Comparison of ENCODE assay signal across 8 mouse cellular contexts in genomic region chr3:142439591-142440093, GRCm38 (mm10). TPM values are rescaled to one million over a fixed set of nuclear protein-coding genes. Genes with fewer than 3 reads are reported as not detected.
A peak's percentile ranks its signal among the peaks of the same experiment; 100 is the strongest.
DNase-seq lines count a peak whose midpoint lies in the region; ATAC-seq lines count a peak whose summit lies in the region.

No protein-coding gene starts in this region.

- peak; percentile 79 for ATAC-seq in heart, embryonic 11.5 days (replicated peaks; ENCODE audit: insufficient number of reproducible peaks, low FRiP score, low TSS enrichment)
- ATAC-seq in stomach, embryonic 14.5 days (ENCODE audit: insufficient number of reproducible peaks, insufficient read depth, low FRiP score, low read depth) = peak; percentile 34; the same call in 1 of the 2 replicates

- H3K4me3 ChIP-seq in heart, embryonic 11.5 days (ENCODE audit: low read depth, low read length) = no peak overlapping the region
- no peak overlapping the region for H3K4me3 ChIP-seq in stomach, embryonic 14.5 days (ENCODE audit: low read depth, low read length)

- no peaks in the 10 kb centered on the region for H3K36me3 ChIP-seq in heart, embryonic 11.5 days (ENCODE audit: control insufficient read depth, insufficient read depth, low read length)
- no peaks in the 10 kb centered on the region for H3K36me3 ChIP-seq in stomach, embryonic 14.5 days (ENCODE audit: control insufficient read depth, insufficient read depth, low read length)

- H3K9me3 ChIP-seq in heart, embryonic 11.5 days (replicated peaks; ENCODE audit: control insufficient read depth, low read length) = no peaks in the 10 kb centered on the region
- H3K9me3 ChIP-seq in stomach, embryonic 14.5 days (ENCODE audit: control insufficient read depth, low read depth, low read length) = no peaks in the 10 kb centered on the region

- H3K27me3 ChIP-seq in heart, embryonic 11.5 days (ENCODE audit: control insufficient read depth, insufficient read depth, low read length) = no peaks in the 10 kb centered on the region
- no peaks in the 10 kb centered on the region for H3K27me3 ChIP-seq in stomach, embryonic 14.5 days (ENCODE audit: control insufficient read depth, insufficient read depth, low read length)

- peak; percentile 49 for DNase-seq in urinary bladder, postnatal 14 days (ENCODE audit: low spot score)
- no peak for DNase-seq in urinary bladder, adult 18-20 months (ENCODE audit: low spot score in 2 of 2)
- peak; percentile 57 to 70 for DNase-seq in kidney, postnatal 25 days
- no peak for DNase-seq in layer of hippocampus, adult 11-12 months (ENCODE audit: low spot score)
- DNase-seq in cerebellum, postnatal 10 days = no peak
- no peak for DNase-seq in layer of hippocampus, postnatal 10 days (ENCODE audit: low spot score in 2 of 2)

- peak overlapping the region; percentile 29; the same call in 1 of the 2 replicates for H3K9ac ChIP-seq in heart, embryonic 11.5 days (ENCODE audit: low read depth, low read length)
- H3K9ac ChIP-seq in stomach, embryonic 14.5 days (replicated peaks; ENCODE audit: low read depth, low read length) = no peak overlapping the region

- WGBS in heart, embryonic 11.5 days (ENCODE audit: insufficient replicate concordance) = 18% methylated on average over 7 of the region's 7 CpGs
- 40% methylated on average over 7 of the region's 7 CpGs for WGBS in stomach, embryonic 14.5 days

- H3K4me1 ChIP-seq in heart, embryonic 11.5 days (ENCODE audit: control insufficient read depth, insufficient read depth, low read length) = peaks cover 21% of the 10 kb centered on the region
- H3K4me1 ChIP-seq in stomach, embryonic 14.5 days (ENCODE audit: control insufficient read depth, insufficient read depth, low read length) = 0 out of 2 replicates have a peak, but pooled peaks cover 3% of the 10 kb centered on the region

- H3K27ac ChIP-seq in heart, embryonic 11.5 days (ENCODE audit: low read depth, low read length) = peak overlapping the region; percentile 96
- no peak overlapping the region for H3K27ac ChIP-seq in stomach, embryonic 14.5 days (ENCODE audit: low read length)

- H3K4me2 ChIP-seq in heart, embryonic 11.5 days = peak overlapping the region; percentile 45
- no peak overlapping the region for H3K4me2 ChIP-seq in stomach, embryonic 14.5 days (replicated peaks; ENCODE audit: low read depth, low read length)

RNA-seq across cellular contexts. Expression of gene Pdlim5, which starts 44.1 kb away (rescaled TPM):
- 240 and 257 TPM in 2 replicates for polyA plus RNA-seq in heart, embryonic 11.5 days (2014; fragmentation: Nextera tagmentation; extraction: Ambion mirVana)
- polyA plus RNA-seq in stomach, embryonic 14.5 days (2014; fragmentation: Nextera tagmentation; extraction: Ambion mirVana) = 49.6 and 51.1 TPM in 2 replicates
- 10 to 100 TPM; 26.3 to 27.6 TPM for total RNA-seq in layer of hippocampus, postnatal 10 days (2021)

RNA-seq across cellular contexts. Expression of gene Gbp5, which starts 54.1 kb away (rescaled TPM):
- polyA plus RNA-seq in heart, embryonic 11.5 days (2014; fragmentation: Nextera tagmentation; extraction: Ambion mirVana) = not detected in 2 replicates
- 0.07 TPM in 1 of 2 replicates, not detected in the other for polyA plus RNA-seq in stomach, embryonic 14.5 days (2014; fragmentation: Nextera tagmentation; extraction: Ambion mirVana)
- total RNA-seq in layer of hippocampus, postnatal 10 days (2021) = 1 to 10 TPM; 1.7 to 1.9 TPM

Comparison
In these comparisons a context has a peak if more than half of its experiments do, and no peak if none do; other contexts are left out.
1. DNase-seq: peak in urinary bladder, postnatal 14 days (single experiment) and kidney, postnatal 25 days (2 of 2); none in urinary bladder, adult 18-20 months (0 of 2), layer of hippocampus, adult 11-12 months (single experiment), cerebellum, postnatal 10 days (0 of 2) and layer of hippocampus, postnatal 10 days (0 of 2).